Mouse (Mus musculus): ENCODE measurements around the gene Cdc25a. TPM values are rescaled to one million over a fixed set of nuclear protein-coding genes. Genes with fewer than 3 reads are reported as not detected.
A peak's percentile ranks its signal among the peaks of the same experiment; 100 is the strongest.

The Cdc25a gene
- total and polyA plus RNA-seq, 2 experiments from 2014 or later: 6.7 to 11.8 TPM

DNA sequence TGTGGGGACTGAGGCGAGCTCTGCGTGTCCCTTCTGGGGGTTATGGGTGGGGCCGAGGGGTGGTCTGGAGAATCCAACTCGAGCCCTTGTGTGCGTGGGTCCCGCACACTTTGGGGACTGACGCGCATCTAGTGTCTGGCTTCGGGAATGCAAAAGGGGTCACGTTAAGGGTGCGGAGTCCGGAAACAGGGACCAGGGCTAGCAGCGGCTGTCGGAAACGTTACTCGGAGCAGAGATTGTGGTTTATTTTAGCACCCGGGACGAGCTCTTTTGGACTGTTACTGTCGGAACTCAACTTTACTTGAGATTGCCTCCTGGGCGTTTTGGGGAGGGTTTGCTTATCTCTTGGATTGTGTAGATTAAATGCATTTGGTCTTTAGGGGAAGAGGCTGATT lies 57.0 kb downstream of the Cdc25a start:
- Histone ChIP-seq H3K27ac (ENCODE audit: low read depth, low read length) (peak overlapping the region; percentile 89), H3K4me3 (ENCODE audit: low read depth, low read length) (peak overlapping the region; percentile 67), H3K9ac (replicated peaks; ENCODE audit: low read length, poor library complexity, severe bottlenecking) (peak overlapping the region; percentile 72), H3K4me1 (ENCODE audit: insufficient read depth, low read length) (no peaks in the 10 kb centered on the region), H3K9me3 (ENCODE audit: low read length) (no peaks in the 10 kb centered on the region), H3K36me3 (ENCODE audit: insufficient read depth, low read length) (no peaks in the 10 kb centered on the region), H3K4me2 (ENCODE audit: low read depth, low read length, poor library complexity, severe bottlenecking) (peak overlapping the region; percentile 71), H3K27me3 (ENCODE audit: insufficient read depth, low read length) (no peaks in the 10 kb centered on the region)
- under 1% methylated on average over 20 of the region's 20 CpGs for WGBS
- no peak for TF ChIP-seq CTCF (IDR thresholded peaks at IDR 0.05)
- peak; percentile 17 for DNase-seq (ENCODE audit: low spot score)
- ATAC-seq (ENCODE audit: low FRiP score): no peak

- under 1% methylated on average over 12 of the region's 12 CpGs for WGBS
- Histone ChIP-seq H3K4me3 (ENCODE audit: low read depth, low read length) (peak overlapping the region; percentile 67), H3K9ac (replicated peaks; ENCODE audit: low read length, poor library complexity, severe bottlenecking) (peak overlapping the region; percentile 72), H3K9me3 (ENCODE audit: low read length) (no peaks in the 10 kb centered on the region), H3K27me3 (ENCODE audit: insufficient read depth, low read length) (no peaks in the 10 kb centered on the region), H3K4me2 (ENCODE audit: low read depth, low read length, poor library complexity, severe bottlenecking) (peak overlapping the region; percentile 71), H3K36me3 (ENCODE audit: insufficient read depth, low read length) (no peaks in the 10 kb centered on the region), H3K27ac (ENCODE audit: low read depth, low read length) (peak overlapping the region; percentile 89; the same call in 1 of the 2 replicates), H3K4me1 (ENCODE audit: insufficient read depth, low read length) (no peaks in the 10 kb centered on the region)
- DNase-seq (ENCODE audit: low spot score) (peak; percentile 56), ATAC-seq (ENCODE audit: low FRiP score) (no peak)
- peak; percentile 35 for TF ChIP-seq CTCF (IDR thresholded peaks at IDR 0.05)
Measured at GRCm38 (mm10) chr9:109932756-109933375, 57.5 kb downstream of the Cdc25a start.

- no peaks in the 10 kb centered on the region for H3K4me1 ChIP-seq (ENCODE audit: insufficient read depth, low read length)
- no peak overlapping the region for H3K27ac ChIP-seq (ENCODE audit: low read depth, low read length)
- no peak overlapping the region for H3K9ac ChIP-seq (replicated peaks; ENCODE audit: low read length, poor library complexity, severe bottlenecking)
- peak; percentile 31 for TF ChIP-seq CTCF (IDR thresholded peaks at IDR 0.05)
- H3K4me2 ChIP-seq (ENCODE audit: low read depth, low read length, poor library complexity, severe bottlenecking): no peak overlapping the region
- no peak for ATAC-seq (ENCODE audit: low FRiP score)
- no peak for DNase-seq (ENCODE audit: low spot score)
- H3K27me3 ChIP-seq (ENCODE audit: insufficient read depth, low read length): no peaks in the 10 kb centered on the region
- WGBS: 88% methylated on average over 3 of the region's 3 CpGs
- H3K4me3 ChIP-seq (ENCODE audit: low read depth, low read length): no peak overlapping the region
- H3K9me3 ChIP-seq (ENCODE audit: low read length): no peaks in the 10 kb centered on the region
- no peaks in the 10 kb centered on the region for H3K36me3 ChIP-seq (ENCODE audit: insufficient read depth, low read length)
Measured at GRCm38 (mm10) chr9:109939401-109939800, 64.0 kb downstream of the Cdc25a start.

GRCm38 (mm10) chr9:109942796-109943195 lies 67.4 kb downstream of the Cdc25a start:
- ATAC-seq (ENCODE audit: low FRiP score) (no peak), DNase-seq (ENCODE audit: low spot score) (no peak)
- H3K4me2 ChIP-seq (ENCODE audit: low read depth, low read length, poor library complexity, severe bottlenecking): no peak overlapping the region
- H3K27me3 ChIP-seq (ENCODE audit: insufficient read depth, low read length): no peaks in the 10 kb centered on the region
- no peaks in the 10 kb centered on the region for H3K9me3 ChIP-seq (ENCODE audit: low read length)
- WGBS: 47% methylated on average over 4 of the region's 4 CpGs
- no peaks in the 10 kb centered on the region for H3K4me1 ChIP-seq (ENCODE audit: insufficient read depth, low read length)
- no peak overlapping the region for H3K9ac ChIP-seq (replicated peaks; ENCODE audit: low read length, poor library complexity, severe bottlenecking)
- no peak overlapping the region for H3K27ac ChIP-seq (ENCODE audit: low read depth, low read length)
- TF ChIP-seq CTCF (IDR thresholded peaks at IDR 0.05): no peak
- no peak overlapping the region for H3K4me3 ChIP-seq (ENCODE audit: low read depth, low read length)
- H3K36me3 ChIP-seq (ENCODE audit: insufficient read depth, low read length): no peaks in the 10 kb centered on the region

Small RNA genes lying within 50 kb of the gene (microRNA-seq; reads per million reads assigned to microRNA genes)
- not detected for gene Mir7089 (ENCODE audit: borderline number of aligned reads)

Other genes starting within 250 kb of the Cdc25a start
- 0.19 TPM in 1 of 2 replicates, not detected in the other for gene Fbxw24, start 249.5 kb upstream of the Cdc25a start, total RNA-seq (2014; rRNA removed)
- gene Fbxw24, start 249.5 kb upstream of the Cdc25a start, polyA plus RNA-seq (2015; fragmentation: Nextera tagmentation; extraction: Ambion mirVana): 0.17 TPM in 1 of 2 replicates, not detected in the other
- 0.28 TPM in 1 of 2 replicates, not detected in the other for gene Fbxw25, start 210.9 kb upstream of the Cdc25a start, total RNA-seq (2014; rRNA removed)
- not detected in 2 replicates for gene Fbxw25, start 210.9 kb upstream of the Cdc25a start, polyA plus RNA-seq (2015; fragmentation: Nextera tagmentation; extraction: Ambion mirVana)
- 0.19 and 0.38 TPM in 2 replicates for gene Fbxw18, start 172.9 kb upstream of the Cdc25a start, total RNA-seq (2014; rRNA removed)
- 0.11 TPM in 1 of 2 replicates, not detected in the other for gene Fbxw18, start 172.9 kb upstream of the Cdc25a start, polyA plus RNA-seq (2015; fragmentation: Nextera tagmentation; extraction: Ambion mirVana)
- not detected in 2 replicates for gene Fbxw26, start 129.5 kb upstream of the Cdc25a start, total RNA-seq (2014; rRNA removed)
- not detected in 2 replicates for gene Fbxw26, start 129.5 kb upstream of the Cdc25a start, polyA plus RNA-seq (2015; fragmentation: Nextera tagmentation; extraction: Ambion mirVana)
- 0.38 TPM in 1 of 2 replicates, not detected in the other for gene Fbxw27, start 84.9 kb upstream of the Cdc25a start, total RNA-seq (2014; rRNA removed)
- 0.26 TPM in 1 of 2 replicates, not detected in the other for gene Fbxw27, start 84.9 kb upstream of the Cdc25a start, polyA plus RNA-seq (2015; fragmentation: Nextera tagmentation; extraction: Ambion mirVana)
- 0.38 TPM in 1 of 2 replicates, not detected in the other for gene Spink8, start 63.3 kb upstream of the Cdc25a start, total RNA-seq (2014; rRNA removed)
- not detected in 2 replicates for gene Spink8, start 63.3 kb upstream of the Cdc25a start, polyA plus RNA-seq (2015; fragmentation: Nextera tagmentation; extraction: Ambion mirVana)
- gene Nme6, start 42.8 kb upstream of the Cdc25a start, total RNA-seq (2014; rRNA removed): 40.2 and 47.6 TPM in 2 replicates
- 50.6 and 53.7 TPM in 2 replicates for gene Nme6, start 42.8 kb upstream of the Cdc25a start, polyA plus RNA-seq (2015; fragmentation: Nextera tagmentation; extraction: Ambion mirVana)
- not detected in 2 replicates for gene Camp, start 26.0 kb upstream of the Cdc25a start, total RNA-seq (2014; rRNA removed)
- gene Camp, start 26.0 kb upstream of the Cdc25a start, polyA plus RNA-seq (2015; fragmentation: Nextera tagmentation; extraction: Ambion mirVana): 0.21 and 0.31 TPM in 2 replicates
- 290 and 293 TPM in 2 replicates for gene Map4, start 55.9 kb downstream of the Cdc25a start, total RNA-seq (2014; rRNA removed)
- gene Map4, start 55.9 kb downstream of the Cdc25a start, polyA plus RNA-seq (2015; fragmentation: Nextera tagmentation; extraction: Ambion mirVana): 221 and 225 TPM in 2 replicates
- 34.0 and 42.3 TPM in 2 replicates for gene Smarcc1, start 242.1 kb downstream of the Cdc25a start, total RNA-seq (2014; rRNA removed)
- gene Smarcc1, start 242.1 kb downstream of the Cdc25a start, polyA plus RNA-seq (2015; fragmentation: Nextera tagmentation; extraction: Ambion mirVana): 49.9 and 57.9 TPM in 2 replicates
- gene Dhx30, start 242.3 kb downstream of the Cdc25a start, total RNA-seq (2014; rRNA removed): 136 and 145 TPM in 2 replicates
- gene Dhx30, start 242.3 kb downstream of the Cdc25a start, polyA plus RNA-seq (2015; fragmentation: Nextera tagmentation; extraction: Ambion mirVana): 129 and 130 TPM in 2 replicates